Mouse (Mus musculus) spleen, postnatal 10 days (tissue): ENCODE results near the gene Trmt11.
A peak's percentile ranks its signal among the peaks of the same experiment; 100 is the strongest.
"Not testable (repeated sequence)": the region's sequence is repeated elsewhere in the genome, so short reads cannot be mapped to it uniquely, and the experiment has no call there.

ENCODE experiments used
- DNase-seq, 2 experiments: peaks; one replicate each; pipeline ENCODE4 v3.0.0; 2021 to 2022; ENCODE audit warnings: low spot score in 2 of 2

Trmt11 gene

GRCm38 (mm10) chr10:30600542-30600966 is at the start of gene Trmt11:
Gene Trmt11 (minus strand): TSS chr10:30600749.
- DNase-seq, result peak; percentile 80 to 89

GRCm38 (mm10) chr10:30647681-30648080 is 47.1 kb upstream of the Trmt11 start:
- DNase-seq, result no peak

GRCm38 (mm10) chr10:30638216-30638615 is 37.7 kb upstream of the Trmt11 start:
- DNase-seq, result no peak

- not testable (repeated sequence) for DNase-seq
These were observed 36.1 kb upstream of the Trmt11 start for GRCm38 (mm10) chr10:30636474-30637154.

GRCm38 (mm10) chr10:30632718-30633117 is 32.2 kb upstream of the Trmt11 start:
- DNase-seq, result no peak

GRCm38 (mm10) chr10:30629977-30630376 is 29.4 kb upstream of the Trmt11 start:
- no peak for DNase-seq

GRCm38 (mm10) chr10:30629513-30629912 is 29.0 kb upstream of the Trmt11 start, which contains the start of gene Hint3:
Gene Hint3 (minus strand): TSS chr10:30629632.
- no peak for DNase-seq

GRCm38 (mm10) chr10:30628444-30628843 is 27.9 kb upstream of the Trmt11 start:
- DNase-seq, result not testable (repeated sequence)

GRCm38 (mm10) chr10:30627548-30627947 is 27.0 kb upstream of the Trmt11 start:
- no peak for DNase-seq

- no peak for DNase-seq
These were observed 23.8 kb upstream of the Trmt11 start for GRCm38 (mm10) chr10:30624161-30625019.

GRCm38 (mm10) chr10:30622928-30623327 is 22.4 kb upstream of the Trmt11 start:
- no peak for DNase-seq

GRCm38 (mm10) chr10:30618918-30619210 is 18.3 kb upstream of the Trmt11 start:
- DNase-seq, result no peak

GRCm38 (mm10) chr10:30618091-30618917 is 17.8 kb upstream of the Trmt11 start:
- DNase-seq, result peak; percentile 95 to 99

GRCm38 (mm10) chr10:30613039-30613438 is 12.5 kb upstream of the Trmt11 start:
- DNase-seq, result no peak

GRCm38 (mm10) chr10:30609614-30610013 is 9.1 kb upstream of the Trmt11 start:
- no peak for DNase-seq

GRCm38 (mm10) chr10:30608109-30608508 is 7.6 kb upstream of the Trmt11 start:
- no peak for DNase-seq

GRCm38 (mm10) chr10:30600094-30600534 is 435 bp downstream of the Trmt11 start:
- no peak for DNase-seq

GRCm38 (mm10) chr10:30587037-30587436 is 13.5 kb downstream of the Trmt11 start:
- DNase-seq, result no peak

GRCm38 (mm10) chr10:30585691-30586090 is 14.9 kb downstream of the Trmt11 start:
- no peak for DNase-seq

GRCm38 (mm10) chr10:30577670-30578280 is 22.8 kb downstream of the Trmt11 start:
- no peak for DNase-seq

GRCm38 (mm10) chr10:30566364-30566763 is 34.2 kb downstream of the Trmt11 start:
- DNase-seq, result no peak

- DNase-seq, result no peak
These were observed 35.9 kb downstream of the Trmt11 start for GRCm38 (mm10) chr10:30564651-30565050.
